Mouse (Mus musculus): ENCODE measurements around the gene Lrrn2.
"Not testable (repeated sequence)": the region's sequence is repeated elsewhere in the genome, so short reads cannot be mapped to it uniquely, and the experiment has no call there.

Gene Lrrn2

GRCm38 (mm10) chr1:132930291-132930690 lies 50.2 kb downstream of the Lrrn2 start:
- in situ Hi-C loops (cut with MboI) = no loop called here

DNA sequence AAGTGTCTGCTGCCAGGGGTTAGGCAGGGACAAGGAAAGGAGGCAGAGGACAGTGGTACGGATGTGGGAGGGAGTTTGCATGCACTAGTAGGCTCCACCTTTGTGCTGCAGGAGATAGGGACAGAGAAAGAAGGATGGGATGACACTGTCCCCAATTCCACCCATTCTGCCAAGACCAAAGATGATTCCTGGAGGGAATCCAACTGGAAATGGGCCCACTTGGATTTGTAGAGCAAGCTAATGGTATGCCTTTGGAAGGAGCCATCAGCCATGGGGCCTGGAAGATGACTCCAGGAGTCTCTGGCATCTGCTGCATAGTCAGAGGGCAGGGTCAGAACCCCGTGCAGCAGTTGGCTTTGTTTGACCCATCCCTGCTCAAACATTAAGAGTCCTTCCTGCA lies 52.3 kb downstream of the Lrrn2 start:
- in situ Hi-C loops (cut with MboI) = no loop called here

- in situ Hi-C loops (cut with MboI) = no loop called here
Observed at GRCm38 (mm10) chr1:132934856-132935255, 54.8 kb downstream of the Lrrn2 start.

DNA sequence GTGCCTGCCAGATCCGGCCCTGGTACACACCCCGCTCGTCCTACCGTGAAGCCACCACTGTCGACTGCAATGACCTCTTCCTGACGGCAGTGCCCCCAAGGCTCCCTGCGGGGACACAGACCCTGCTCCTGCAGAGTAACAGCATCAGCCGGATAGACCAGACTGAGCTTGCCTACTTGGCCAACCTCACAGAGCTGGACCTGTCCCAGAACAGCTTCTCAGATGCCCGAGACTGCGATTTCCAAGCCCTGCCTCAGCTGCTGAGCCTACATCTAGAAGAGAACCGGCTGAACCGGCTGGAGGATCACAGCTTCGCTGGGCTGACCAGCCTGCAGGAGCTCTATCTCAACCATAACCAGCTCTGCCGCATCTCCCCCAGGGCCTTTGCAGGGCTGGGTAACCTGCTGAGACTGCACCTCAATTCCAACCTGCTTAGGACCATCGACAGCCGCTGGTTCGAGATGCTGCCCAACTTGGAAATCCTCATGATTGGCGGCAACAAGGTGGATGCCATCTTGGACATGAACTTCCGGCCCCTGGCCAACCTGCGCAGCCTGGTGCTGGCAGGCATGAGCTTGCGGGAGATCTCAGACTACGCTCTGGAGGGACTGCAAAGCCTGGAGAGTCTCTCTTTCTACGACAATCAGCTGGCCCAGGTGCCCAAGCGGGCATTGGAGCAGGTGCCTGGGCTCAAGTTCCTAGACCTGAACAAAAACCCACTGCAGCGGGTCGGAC lies 57.4 kb downstream of the Lrrn2 start:
- in situ Hi-C loops (cut with MboI) = no loop called here

DNA sequence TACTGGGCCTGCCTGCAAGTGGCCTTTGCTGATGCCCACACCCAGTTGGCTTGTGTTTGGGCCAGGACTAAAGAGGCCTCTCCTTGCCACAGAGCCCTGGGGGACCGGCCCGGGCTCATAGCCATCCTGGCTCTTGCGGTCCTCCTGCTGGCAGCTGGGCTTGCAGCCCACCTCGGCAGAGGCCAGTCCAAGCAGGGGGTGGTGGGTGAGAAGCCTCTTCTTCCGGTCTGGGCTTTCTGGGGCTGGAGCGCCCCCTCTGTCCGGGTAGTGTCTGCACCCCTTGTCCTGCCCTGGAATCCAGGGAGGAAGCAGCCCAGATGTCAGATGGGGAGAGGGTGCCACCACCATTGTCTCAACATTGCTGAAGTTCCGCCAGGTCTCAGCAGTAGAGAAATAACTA lies 58.9 kb downstream of the Lrrn2 start:
- in situ Hi-C loops (cut with MboI) = no loop called here

DNA sequence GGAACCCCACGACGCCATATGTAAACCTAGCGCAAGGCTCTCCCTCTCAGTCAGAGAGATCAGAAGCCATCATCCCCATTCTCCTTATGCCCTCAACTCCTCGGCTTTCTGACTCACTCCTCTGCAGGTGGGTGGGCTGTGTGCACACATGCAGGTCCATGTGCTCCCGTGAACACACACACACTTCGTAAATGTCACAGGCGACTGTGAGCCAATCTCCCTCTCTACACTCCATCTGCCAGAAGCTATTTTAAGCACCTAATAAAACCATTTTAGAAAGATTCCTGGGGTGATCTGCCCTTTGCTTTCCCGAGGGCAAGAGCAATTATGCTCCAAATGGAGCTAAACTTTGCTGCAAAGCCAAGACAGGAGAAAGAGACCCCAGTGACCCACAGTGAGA lies 65.8 kb downstream of the Lrrn2 start:
- in situ Hi-C loops (cut with MboI) = no loop called here

DNA sequence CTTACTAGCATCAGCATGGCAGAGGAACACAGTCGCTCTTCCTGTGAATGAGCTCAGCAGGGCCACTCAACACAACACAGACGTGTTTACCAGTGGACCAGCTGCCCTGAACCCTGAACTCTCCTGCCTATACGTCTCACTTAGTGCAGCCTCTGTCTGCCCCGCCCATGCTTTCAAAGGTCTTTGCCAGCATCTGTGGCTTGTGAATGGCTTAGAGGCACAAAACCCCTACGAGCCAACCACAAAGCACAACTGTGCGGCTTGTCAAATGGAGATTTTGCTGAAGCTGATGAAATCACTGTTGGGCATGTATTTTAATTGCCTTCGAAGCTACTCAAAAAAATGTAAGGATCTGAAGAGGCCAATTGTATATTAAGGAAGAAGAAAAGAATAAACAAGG lies 67.7 kb downstream of the Lrrn2 start:
- in situ Hi-C loops (cut with MboI) = no loop called here

- in situ Hi-C loops (cut with MboI) = no loop called here
Observed at GRCm38 (mm10) chr1:132956809-132957208, 76.7 kb downstream of the Lrrn2 start.

GRCm38 (mm10) chr1:132961751-132962150 lies 81.7 kb downstream of the Lrrn2 start:
- in situ Hi-C loops (cut with MboI) = no loop called here

DNA sequence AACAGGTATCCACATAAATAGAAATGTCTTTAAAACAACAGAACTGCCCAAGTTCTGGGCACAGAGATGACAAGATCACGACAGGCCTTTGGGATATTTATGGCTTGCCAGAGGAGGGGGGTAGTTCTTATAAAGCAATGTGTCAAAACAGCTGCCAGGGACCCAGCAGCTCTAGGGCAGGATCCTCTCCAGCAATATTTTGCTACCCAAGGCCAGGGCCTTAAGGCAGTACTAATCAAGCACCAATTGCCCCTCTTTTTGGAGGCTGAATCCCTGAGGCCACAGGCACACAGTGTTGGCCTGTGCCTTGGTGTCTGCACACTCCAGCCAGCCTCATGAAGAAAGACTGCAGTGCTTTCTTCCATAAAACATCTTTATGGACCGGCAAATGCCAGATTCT lies 84.0 kb downstream of the Lrrn2 start:
- in situ Hi-C loops (cut with MboI) = no loop called here

DNA sequence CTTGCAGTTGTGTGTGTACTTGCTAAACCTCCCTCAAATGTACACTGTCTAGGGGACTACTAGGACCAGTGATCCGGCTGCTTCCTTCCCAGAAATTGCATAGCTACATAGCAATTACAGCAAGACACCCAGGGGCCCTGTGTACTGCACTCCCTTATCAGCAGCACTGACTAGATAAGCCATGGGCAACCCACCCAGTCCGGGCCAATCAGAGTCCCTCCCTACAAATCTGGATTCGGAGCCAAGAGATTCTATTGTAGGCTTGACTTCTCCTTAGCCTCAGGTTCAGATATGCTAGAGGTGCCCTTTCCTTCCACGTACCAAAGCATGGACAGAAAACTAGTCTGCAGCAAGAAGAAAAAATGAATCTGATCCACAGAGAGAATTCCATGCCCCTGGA lies 84.6 kb downstream of the Lrrn2 start:
- in situ Hi-C loops (cut with MboI) = no loop called here

GRCm38 (mm10) chr1:132968659-132969058 lies 88.6 kb downstream of the Lrrn2 start:
- in situ Hi-C loops (cut with MboI) = no loop called here

- in situ Hi-C loops (cut with MboI) = no loop called here
Observed at GRCm38 (mm10) chr1:132977402-132977801, 97.3 kb downstream of the Lrrn2 start.

DNA sequence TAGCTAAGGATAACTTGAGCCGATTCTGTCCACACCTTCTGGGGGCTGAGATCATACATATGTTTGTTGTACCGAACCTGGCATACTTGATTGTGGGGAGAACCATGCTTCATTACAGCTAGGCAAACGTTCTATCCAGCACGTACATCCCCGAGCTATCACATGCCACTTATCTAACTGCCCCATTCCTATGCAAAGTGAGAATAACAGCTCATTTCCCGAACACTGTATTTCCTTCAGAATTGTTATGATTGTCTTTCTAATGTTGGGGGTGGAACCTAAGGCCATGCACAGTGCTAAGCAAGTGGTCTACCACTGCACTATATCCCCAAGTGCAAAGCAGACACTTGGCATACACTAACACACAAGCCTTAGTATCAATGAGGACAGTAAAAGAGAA lies 101.2 kb downstream of the Lrrn2 start:
- in situ Hi-C loops (cut with MboI) = no loop called here

DNA sequence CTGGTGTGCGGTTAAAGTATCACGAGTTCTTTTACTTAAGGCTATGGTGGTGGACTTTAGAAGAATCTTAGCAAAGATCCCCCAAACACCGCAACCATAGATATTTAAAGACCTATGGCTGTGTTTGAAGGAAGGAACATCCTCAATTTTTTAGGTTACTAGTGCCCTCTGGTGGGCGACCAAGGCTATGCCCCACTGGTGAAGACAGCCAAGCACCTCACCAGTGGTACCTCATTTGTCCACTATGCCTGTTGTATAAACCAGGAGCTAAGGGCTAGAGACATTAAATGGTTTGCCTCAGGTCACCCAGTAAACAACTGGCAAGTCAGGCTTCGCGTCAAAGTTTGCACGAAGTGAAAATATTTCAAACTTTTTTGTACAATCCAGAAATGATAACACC lies 102.7 kb downstream of the Lrrn2 start:
- in situ Hi-C loops (cut with MboI) = no loop called here

DNA sequence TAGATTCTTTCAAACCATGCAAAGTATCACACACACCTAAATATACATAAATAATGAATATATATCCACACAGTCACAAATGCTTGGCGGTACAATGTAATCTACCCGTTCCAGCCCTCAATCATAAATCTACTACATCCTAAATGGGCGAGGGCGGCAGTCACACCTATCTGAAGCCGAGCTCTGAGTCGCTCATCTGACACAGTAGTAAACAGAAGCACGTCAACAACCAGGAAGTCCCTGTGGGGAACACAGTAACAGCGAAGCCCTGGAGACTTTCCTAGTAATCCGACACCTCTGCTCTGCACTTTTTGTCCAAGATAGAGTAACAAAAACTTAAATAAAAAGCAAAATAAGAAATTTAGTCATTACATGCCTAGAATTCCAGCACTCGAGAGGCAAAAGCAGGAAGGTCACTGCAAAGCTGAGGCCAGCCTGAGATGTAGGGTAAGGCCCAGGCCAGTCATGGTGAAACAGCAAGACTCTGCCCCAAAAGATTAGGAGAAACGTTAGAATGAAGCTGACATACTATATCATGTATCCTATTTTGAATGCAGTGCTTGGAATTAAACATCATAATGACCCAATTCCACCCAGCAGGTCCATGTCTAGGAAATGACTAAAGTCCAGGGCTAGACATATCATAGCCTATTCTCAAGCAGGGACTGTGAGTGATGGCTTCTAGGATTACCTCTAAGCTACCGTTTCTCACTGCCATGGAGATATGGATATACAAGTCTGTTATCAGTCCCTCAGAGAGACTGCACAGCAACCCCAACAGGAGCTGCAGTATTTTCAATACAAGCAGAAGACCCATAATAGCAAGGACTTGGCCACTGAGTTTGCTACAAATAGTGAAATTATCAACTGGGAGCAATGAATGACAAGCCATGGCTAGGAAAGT lies 108.7 kb downstream of the Lrrn2 start:
- in situ Hi-C loops (cut with MboI) = not testable (repeated sequence)
